Mouse (Mus musculus) liver, postnatal 0 days (tissue): ENCODE measurements around the gene Zfp423.

Source experiments
- CTCF ChIP-seq: sonication (generic); IDR thresholded peaks from 2 replicates; pipeline ENCODE4 v1.5.1; 2016; ENCODE audit warnings: antibody characterized with exemption, low read depth
- EP300 ChIP-seq: IDR thresholded peaks from 2 replicates; pipeline ENCODE4 v1.6.1; 2016; ENCODE audit warnings: antibody characterized with exemption, low read depth, mild to moderate bottlenecking

- no peak for TF ChIP-seq CTCF
- TF ChIP-seq EP300: no peak
Measured at GRCm38 (mm10) chr8:87682066-87682465, 277.3 kb downstream of the Zfp423 start.
